Mouse (Mus musculus) embryonic facial prominence, embryonic 14.5 days (tissue): ENCODE results near the gene Brd2. TPM values are rescaled to one million over a fixed set of nuclear protein-coding genes. Genes with fewer than 3 reads are reported as not detected.

Source experiments
- ATAC-seq: fragments of 200-750 bp; cut with Nextera tagmentation; 2 replicates; pipeline ENCODE4 v1.8.0; 2017; ENCODE audit warnings: low read depth, moderate number of reproducible peaks, moderate TSS enrichment
- DNase-seq: peaks from one replicate; pipeline ENCODE4 v3.0.0-alpha.2; 2015; ENCODE audit warnings: low spot score
- H3K27ac ChIP-seq: fragments of 300-500 bp; sonication (generic); replicated peaks from 2 replicates; pipeline ENCODE4 v1.5.1; 2014; ENCODE audit warnings: low read depth, mild to moderate bottlenecking, low read length, moderate library complexity
- H3K27me3 ChIP-seq: fragments of 300-500 bp; sonication (generic); replicated peaks from 2 replicates; pipeline ENCODE4 v1.6.1; 2014; ENCODE audit warnings: low read length; ENCODE audit not compliant: control insufficient read depth, insufficient read depth
- H3K36me3 ChIP-seq: fragments of 300-500 bp; sonication (generic); 2 replicates; pipeline ENCODE4 v1.6.1; 2014; ENCODE audit warnings: low read length, mixed read lengths; ENCODE audit not compliant: control insufficient read depth, insufficient read depth
- H3K4me1 ChIP-seq: fragments of 300-500 bp; sonication (generic); 2 replicates; pipeline ENCODE4 v1.6.1; 2014; ENCODE audit warnings: antibody characterized with exemption, low read length; ENCODE audit not compliant: control insufficient read depth, insufficient read depth
- H3K4me2 ChIP-seq: fragments of 300-500 bp; sonication (generic); 2 replicates; pipeline ENCODE4 v1.6.1; 2014; ENCODE audit warnings: low read depth, mild to moderate bottlenecking, low read length, moderate library complexity, mixed read lengths
- H3K4me3 ChIP-seq: fragments of 300-500 bp; sonication (generic); 2 replicates; pipeline ENCODE4 v1.5.1; 2014; ENCODE audit warnings: low read depth, mild to moderate bottlenecking, low read length
- H3K9ac ChIP-seq: fragments of 300-500 bp; sonication (generic); 2 replicates; pipeline ENCODE4 v1.6.1; 2014; ENCODE audit warnings: low read depth, mild to moderate bottlenecking, low read length, moderate library complexity, mixed read lengths
- H3K9me3 ChIP-seq: fragments of 300-500 bp; sonication (generic); 2 replicates; pipeline ENCODE4 v1.6.1; 2016; ENCODE audit warnings: low read length; ENCODE audit not compliant: control insufficient read depth
- WGBS: fragments of 180-500 bp; shearing (Covaris S2); extraction: QIAGEN DNeasy Blood & Tissue Kit; methylation state at CpG from one replicate; pipeline ENCODE4 v1.1.7; 2014; 5-methylcytosine and 5-hydroxymethylcytosine counted together
- polyA plus RNA-seq: library from polyadenylated mRNA; unstranded; fragments of >200 nt; fragmentation: Nextera tagmentation; extraction: Ambion mirVana; gene quantifications from 2 replicates; pipeline ENCODE4 v1.2.1, GENCODE M21; 2014

Gene Brd2
- polyA plus RNA-seq, 1 experiment from 2014 or later = 103 TPM

- peak; percentile 80 for DNase-seq
- Histone ChIP-seq H3K27me3 (peaks cover 12% of the 10 kb centered on the region), H3K9me3 (no peaks in the 10 kb centered on the region), H3K27ac (no peak overlapping the region), H3K9ac (no peak overlapping the region), H3K4me1 (no peaks in the 10 kb centered on the region), H3K4me3 (no peak overlapping the region), H3K4me2 (no peak overlapping the region), H3K36me3 (no peaks in the 10 kb centered on the region)
- no peak for ATAC-seq
- 1% methylated on average over 9 of the region's 9 CpGs for WGBS
These were observed 44.9 kb downstream of the Brd2 start for GRCm38 (mm10) chr17:34077549-34077948.

DNA sequence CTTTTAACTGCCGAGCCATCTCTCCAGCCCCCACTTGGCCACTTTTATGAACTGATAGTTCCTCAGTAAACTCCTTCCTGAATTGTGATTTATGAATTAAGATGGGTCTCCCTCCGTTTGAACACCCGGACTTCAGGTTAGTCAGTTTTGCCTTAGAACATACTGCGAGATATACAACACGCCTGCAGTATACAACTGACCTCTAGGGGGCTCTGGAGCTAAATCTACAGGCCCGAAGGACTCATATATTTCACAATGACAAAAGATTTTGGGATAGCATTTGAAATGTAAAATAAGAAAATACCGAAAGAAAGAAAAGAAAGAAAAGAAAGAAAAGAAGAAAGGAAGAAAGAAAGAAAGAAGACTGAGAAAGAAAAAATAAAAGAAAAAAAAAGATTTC, 47.2 kb downstream of the Brd2 start:
- H3K9me3 ChIP-seq = no peaks in the 10 kb centered on the region
- no peak overlapping the region for H3K9ac ChIP-seq
- no peaks in the 10 kb centered on the region for H3K4me1 ChIP-seq
- ATAC-seq = no peak
- H3K36me3 ChIP-seq = no peaks in the 10 kb centered on the region
- H3K27ac ChIP-seq = no peak overlapping the region
- H3K4me2 ChIP-seq = no peak overlapping the region
- H3K27me3 ChIP-seq = peaks cover 12% of the 10 kb centered on the region
- no peak overlapping the region for H3K4me3 ChIP-seq
- WGBS = 46% methylated on average over 7 of the region's 7 CpGs
- peak; percentile 41 for DNase-seq

- Histone ChIP-seq H3K4me3 (no peak overlapping the region), H3K36me3 (no peaks in the 10 kb centered on the region), H3K27me3 (peaks cover 9% of the 10 kb centered on the region), H3K4me2 (no peak overlapping the region), H3K4me1 (no peaks in the 10 kb centered on the region), H3K9me3 (no peaks in the 10 kb centered on the region), H3K27ac (no peak overlapping the region), H3K9ac (no peak overlapping the region)
- 74% methylated on average over 5 of the region's 5 CpGs for WGBS
- DNase-seq = no peak
- ATAC-seq = no peak
These were observed 50.3 kb downstream of the Brd2 start for GRCm38 (mm10) chr17:34072091-34072490.

- Histone ChIP-seq H3K27me3 (no peaks in the 10 kb centered on the region), H3K4me2 (no peak overlapping the region), H3K36me3 (0 out of 2 replicates have a peak, but pooled peaks cover 3% of the 10 kb centered on the region), H3K9ac (no peak overlapping the region), H3K4me3 (no peak overlapping the region), H3K4me1 (no peaks in the 10 kb centered on the region), H3K9me3 (no peaks in the 10 kb centered on the region), H3K27ac (no peak overlapping the region)
- DNase-seq = peak; percentile 19
- ATAC-seq = 0 out of 2 replicates have a peak, but pooled peaks have one; percentile 39
- WGBS = 51% methylated on average over 3 of the region's 3 CpGs
These were observed 53.6 kb downstream of the Brd2 start for GRCm38 (mm10) chr17:34068864-34069263.

Other genes starting within 250 kb of the Brd2 start
- gene Gm7029, start 248.8 kb downstream of the Brd2 start, polyA plus RNA-seq = not detected in 2 replicates
- 5.9 and 7.0 TPM in 2 replicates for gene Kifc1, start 232.0 kb downstream of the Brd2 start, polyA plus RNA-seq
- gene Platr17, start 217.5 kb downstream of the Brd2 start, polyA plus RNA-seq = not detected in 2 replicates
- 34.8 and 38.2 TPM in 2 replicates for gene Daxx, start 213.2 kb downstream of the Brd2 start, polyA plus RNA-seq
- 31.9 and 32.0 TPM in 2 replicates for gene Tapbp, start 206.7 kb downstream of the Brd2 start, polyA plus RNA-seq
- gene Zbtb22, start 206.7 kb downstream of the Brd2 start, polyA plus RNA-seq = 8.9 and 11.6 TPM in 2 replicates
- gene Rgl2, start 193.1 kb downstream of the Brd2 start, polyA plus RNA-seq = 34.5 and 43.4 TPM in 2 replicates
- 122 and 124 TPM in 2 replicates for gene Pfdn6, start 182.3 kb downstream of the Brd2 start, polyA plus RNA-seq
- gene Wdr46, start 182.0 kb downstream of the Brd2 start, polyA plus RNA-seq = 15.4 and 20.2 TPM in 2 replicates
- 4.4 and 5.7 TPM in 2 replicates for gene B3galt4, start 171.1 kb downstream of the Brd2 start, polyA plus RNA-seq
- 38.6 and 41.6 TPM in 2 replicates for gene Vps52, start 166.8 kb downstream of the Brd2 start, polyA plus RNA-seq
- 2,078 and 2,095 TPM in 2 replicates for gene Rps18, start 166.6 kb downstream of the Brd2 start, polyA plus RNA-seq
- gene H2-K1, start 122.3 kb downstream of the Brd2 start, polyA plus RNA-seq = 20.8 and 30.8 TPM in 2 replicates
- gene Ring1, start 98.0 kb downstream of the Brd2 start, polyA plus RNA-seq = 6.0 and 7.2 TPM in 2 replicates
- gene H2-Ke6, start 94.6 kb downstream of the Brd2 start, polyA plus RNA-seq = 41.3 and 46.1 TPM in 2 replicates
- 118 and 125 TPM in 2 replicates for gene Slc39a7, start 91.0 kb downstream of the Brd2 start, polyA plus RNA-seq
- 26.0 and 29.2 TPM in 2 replicates for gene Rxrb, start 90.8 kb downstream of the Brd2 start, polyA plus RNA-seq
- gene Col11a2, start 83.2 kb downstream of the Brd2 start, polyA plus RNA-seq = 53.9 and 64.3 TPM in 2 replicates
- 0.36 and 0.76 TPM in 2 replicates for gene H2-Oa, start 30.3 kb downstream of the Brd2 start, polyA plus RNA-seq
- gene H2-DMa, start 3.1 kb downstream of the Brd2 start, polyA plus RNA-seq = 13.6 and 14.9 TPM in 2 replicates
- gene H2-DMb2, start 20.7 kb upstream of the Brd2 start, polyA plus RNA-seq = 0.22 and 0.39 TPM in 2 replicates
- 2.8 and 4.3 TPM in 2 replicates for gene H2-DMb1, start 30.4 kb upstream of the Brd2 start, polyA plus RNA-seq
- 5.1 and 7.4 TPM in 2 replicates for gene Tap1, start 64.9 kb upstream of the Brd2 start, polyA plus RNA-seq
- gene Psmb9, start 65.1 kb upstream of the Brd2 start, polyA plus RNA-seq = 2.8 and 3.8 TPM in 2 replicates
- gene Psmb8, start 75.1 kb upstream of the Brd2 start, polyA plus RNA-seq = 10.0 and 12.1 TPM in 2 replicates
- 3.3 and 4.1 TPM in 2 replicates for gene Tap2, start 80.9 kb upstream of the Brd2 start, polyA plus RNA-seq
- gene H2-Ob, start 116.3 kb upstream of the Brd2 start, polyA plus RNA-seq = 0.24 TPM in 1 of 2 replicates, not detected in the other
- gene H2-Ab1, start 135.1 kb upstream of the Brd2 start, polyA plus RNA-seq = 9.4 and 10.1 TPM in 2 replicates
- gene H2-Aa, start 165.2 kb upstream of the Brd2 start, polyA plus RNA-seq = 4.9 and 5.7 TPM in 2 replicates
- 4.1 and 4.7 TPM in 2 replicates for gene H2-Eb1, start 183.2 kb upstream of the Brd2 start, polyA plus RNA-seq
- gene H2-Eb2, start 203.0 kb upstream of the Brd2 start, polyA plus RNA-seq = not detected in 2 replicates
- gene Btnl2, start 232.2 kb upstream of the Brd2 start, polyA plus RNA-seq = not detected in 2 replicates